Comparison of ENCODE assay signal across 8 mouse cellular contexts in genomic region chr12:24707954-24708823, GRCm38 (mm10). TPM values are rescaled to one million over a fixed set of nuclear protein-coding genes. Genes with fewer than 3 reads are reported as not detected.
DNase-seq lines count a peak whose midpoint lies in the region; ATAC-seq and TF ChIP-seq lines count a peak whose summit lies in the region.

Gene Rrm2, plus strand, starts transcription at chr12:24708241.

- H3K4me3 ChIP-seq in embryonic facial prominence, embryonic 11.5 days (ENCODE audit: low read depth, low read length), result peak within 1 kb of the TSS; percentile 93
- H3K4me3 ChIP-seq in kidney, adult 2 months (ENCODE audit: insufficient read depth, low read depth, low read length), result peak within 1 kb of the TSS; percentile 63
- peak within 1 kb of the TSS; percentile 90 for H3K4me3 ChIP-seq in limb, embryonic 11.5 days (ENCODE audit: low read depth, low read length)
- peak within 1 kb of the TSS; percentile 87 for H3K4me3 ChIP-seq in midbrain, embryonic 13.5 days (replicated peaks)
- H3K4me3 ChIP-seq in small intestine, adult 2 months (ENCODE audit: low read depth, low read length), result peak within 1 kb of the TSS; percentile 83

- no peaks in the 10 kb centered on the region for H3K27me3 ChIP-seq in embryonic facial prominence, embryonic 11.5 days (ENCODE audit: control insufficient read depth, insufficient read depth, low read length)
- no peaks in the 10 kb centered on the region for H3K27me3 ChIP-seq in kidney, adult 2 months (replicated peaks; ENCODE audit: control insufficient read depth, insufficient read depth, low read length)
- H3K27me3 ChIP-seq in limb, embryonic 11.5 days (ENCODE audit: control insufficient read depth, insufficient read depth, low read length), result no peaks in the 10 kb centered on the region
- 0 out of 2 replicates have a peak, but pooled peaks cover 4% of the 10 kb centered on the region for H3K27me3 ChIP-seq in midbrain, embryonic 13.5 days
- no peaks in the 10 kb centered on the region for H3K27me3 ChIP-seq in small intestine, adult 2 months (ENCODE audit: control insufficient read depth, insufficient read depth, low read length)

- no peaks in the 10 kb centered on the region; the same call in 1 of the 2 replicates for H3K4me1 ChIP-seq in embryonic facial prominence, embryonic 11.5 days (ENCODE audit: control insufficient read depth, insufficient read depth, low read length)
- H3K4me1 ChIP-seq in kidney, adult 2 months (ENCODE audit: control insufficient read depth, insufficient read depth, low read length), result peaks cover 7% of the 10 kb centered on the region; the same call in 1 of the 2 replicates
- H3K4me1 ChIP-seq in limb, embryonic 11.5 days (ENCODE audit: control insufficient read depth, insufficient read depth, low read length), result peaks cover 12% of the 10 kb centered on the region; the same call in 1 of the 2 replicates
- H3K4me1 ChIP-seq in midbrain, embryonic 13.5 days (replicated peaks), result peaks cover 49% of the 10 kb centered on the region
- H3K4me1 ChIP-seq in small intestine, adult 2 months (ENCODE audit: control insufficient read depth, insufficient read depth, insufficient read length, low read length), result peaks cover 10% of the 10 kb centered on the region

- ATAC-seq in embryonic facial prominence, embryonic 11.5 days (replicated peaks; ENCODE audit: insufficient number of reproducible peaks, low FRiP score, low TSS enrichment, low read depth), result peak; percentile 84
- ATAC-seq in limb, embryonic 11.5 days (ENCODE audit: insufficient number of reproducible peaks, low FRiP score, low TSS enrichment, low read depth), result peak; percentile 90
- peak; percentile 92 for ATAC-seq in midbrain, embryonic 13.5 days

- peak within 1 kb of the TSS; percentile 87 for H3K27ac ChIP-seq in embryonic facial prominence, embryonic 11.5 days (replicated peaks; ENCODE audit: low read depth, low read length)
- no peak within 1 kb of the TSS for H3K27ac ChIP-seq in kidney, adult 2 months (ENCODE audit: insufficient read depth, low read depth, low read length)
- peak within 1 kb of the TSS; percentile 80 for H3K27ac ChIP-seq in limb, embryonic 11.5 days (replicated peaks; ENCODE audit: low read depth, low read length)
- peak within 1 kb of the TSS; percentile 77 for H3K27ac ChIP-seq in midbrain, embryonic 13.5 days
- no peak within 1 kb of the TSS for H3K27ac ChIP-seq in small intestine, adult 2 months (ENCODE audit: insufficient read depth, low read depth, low read length)

- no peaks in the 10 kb centered on the region for H3K9me3 ChIP-seq in embryonic facial prominence, embryonic 11.5 days (replicated peaks; ENCODE audit: control insufficient read depth, low read length)
- no peaks in the 10 kb centered on the region for H3K9me3 ChIP-seq in limb, embryonic 11.5 days (ENCODE audit: control insufficient read depth, low read length)
- no peaks in the 10 kb centered on the region for H3K9me3 ChIP-seq in midbrain, embryonic 13.5 days

- H3K9ac ChIP-seq in embryonic facial prominence, embryonic 11.5 days (replicated peaks; ENCODE audit: low read length), result peak within 1 kb of the TSS; percentile 97
- peak within 1 kb of the TSS; percentile 97 for H3K9ac ChIP-seq in limb, embryonic 11.5 days (ENCODE audit: low read length)
- peak within 1 kb of the TSS; percentile 86 for H3K9ac ChIP-seq in midbrain, embryonic 13.5 days (replicated peaks)

- peak; percentile 69 for TF ChIP-seq CTCF in kidney, adult 2 months (conservative IDR thresholded peaks at IDR 0.05; ENCODE audit: insufficient read depth, insufficient read length, low read depth, low read length)
- TF ChIP-seq CTCF in small intestine, adult 2 months (IDR thresholded peaks at IDR 0.05; ENCODE audit: extremely low read depth, insufficient read length, insufficient replicate concordance, low read depth, low read length), result peak; percentile 86

- H3K4me2 ChIP-seq in embryonic facial prominence, embryonic 11.5 days (ENCODE audit: low read depth, low read length), result peak within 1 kb of the TSS; percentile 82
- H3K4me2 ChIP-seq in limb, embryonic 11.5 days (ENCODE audit: low read depth, severe bottlenecking), result peak within 1 kb of the TSS; percentile 66
- peak within 1 kb of the TSS; percentile 81 for H3K4me2 ChIP-seq in midbrain, embryonic 13.5 days (replicated peaks)

- no peak for TF ChIP-seq POLR2A in kidney, adult 2 months (IDR thresholded peaks at IDR 0.05; ENCODE audit: low read depth, low read length)
- TF ChIP-seq POLR2A in small intestine, adult 2 months (IDR thresholded peaks at IDR 0.05; ENCODE audit: low read depth, low read length), result peak; percentile 25; the same call in 1 of the 2 replicates

- DNase-seq in 3134 (ENCODE audit: extremely low read depth, insufficient read length, low spot score), result peak; percentile 98
- DNase-seq in adrenal gland, postnatal 25 days, result peak; percentile 97
- DNase-seq in embryonic facial prominence, embryonic 11.5 days (ENCODE audit: low spot score), result peak; percentile 98
- peak; percentile 95 for DNase-seq in heart, adult 18-20 months
- DNase-seq in kidney, adult 2 months, result peak; percentile 96
- peak; percentile 98 for DNase-seq in limb, embryonic 11.5 days (ENCODE audit: low spot score)

- WGBS in embryonic facial prominence, embryonic 11.5 days, result under 1% methylated on average over 83 of the region's 83 CpGs
- WGBS in kidney, adult 2 months, result under 1% methylated on average over 83 of the region's 83 CpGs
- under 1% methylated on average over 76 of the region's 83 CpGs for WGBS in limb, embryonic 11.5 days
- under 1% methylated on average over 79 of the region's 83 CpGs for WGBS in midbrain, embryonic 13.5 days
- WGBS in small intestine, adult 2 months, result under 1% methylated on average over 83 of the region's 83 CpGs

- peaks cover 11% of the 10 kb centered on the region for H3K36me3 ChIP-seq in embryonic facial prominence, embryonic 11.5 days (replicated peaks; ENCODE audit: control insufficient read depth, insufficient read depth, low read depth, low read length)
- no peaks in the 10 kb centered on the region for H3K36me3 ChIP-seq in kidney, adult 2 months (ENCODE audit: control insufficient read depth, insufficient read depth, low read length)
- peaks cover 20% of the 10 kb centered on the region for H3K36me3 ChIP-seq in limb, embryonic 11.5 days (ENCODE audit: control insufficient read depth, insufficient read depth, low read length)
- peaks cover 15% of the 10 kb centered on the region; the same call in 1 of the 2 replicates for H3K36me3 ChIP-seq in midbrain, embryonic 13.5 days
- peaks cover 4% of the 10 kb centered on the region; the same call in 1 of the 2 replicates for H3K36me3 ChIP-seq in small intestine, adult 2 months (ENCODE audit: control insufficient read depth, insufficient read depth, low read length)

RNA-seq across cellular contexts. Expression of gene Rrm2, which starts in this region (rescaled TPM):
- total RNA-seq in adrenal gland, postnatal 25 days (2021), result 26.7 and 30.0 TPM in 2 replicates
- polyA plus RNA-seq in embryonic facial prominence, embryonic 11.5 days (2014; fragmentation: Nextera tagmentation; extraction: Ambion mirVana), result 364 and 431 TPM in 2 replicates
- total RNA-seq in heart, adult 18-20 months (2021), result 1 to 10 TPM; 2.0 to 3.4 TPM
- polyA plus RNA-seq in kidney, adult 2 months (2012; rRNA removed), result 1.3 and 1.6 TPM in 2 replicates
- polyA plus RNA-seq in limb, embryonic 11.5 days (2014; fragmentation: Nextera tagmentation; extraction: Ambion mirVana), result 439 and 485 TPM in 2 replicates
- 153 and 175 TPM in 2 replicates for polyA plus RNA-seq in midbrain, embryonic 13.5 days (2015; fragmentation: Nextera tagmentation; extraction: Ambion mirVana)
- 3.5 and 5.9 TPM in 2 replicates for polyA plus RNA-seq in small intestine, adult 2 months (2012; rRNA removed)

Comparison
In these comparisons a context has a peak if more than half of its experiments do, and no peak if none do; other contexts are left out.
1. RNA of gene Rrm2 (polyA plus RNA-seq): 439 to 485 TPM in limb, embryonic 11.5 days, 364 to 431 TPM in embryonic facial prominence, embryonic 11.5 days and 153 to 175 TPM in midbrain, embryonic 13.5 days; 3.5 to 5.9 TPM in small intestine, adult 2 months and 1.3 to 1.6 TPM in kidney, adult 2 months; every median in the first group is over 10 times any median in the second.
2. H3K27ac ChIP-seq: peak in embryonic facial prominence, embryonic 11.5 days (single experiment), limb, embryonic 11.5 days (single experiment) and midbrain, embryonic 13.5 days (single experiment); none in kidney, adult 2 months (single experiment) and small intestine, adult 2 months (single experiment).
3. Peak in every context shown above with its lines, with median percentiles within 50 percentile points of each other: DNase-seq, ATAC-seq, H3K4me2 ChIP-seq, H3K4me3 ChIP-seq and H3K9ac ChIP-seq.